Mouse (Mus musculus): ENCODE results near the gene Nt5c2.

The Nt5c2 gene

GRCm38 (mm10) chr19:46929044-46929587 is 85.8 kb downstream of the Nt5c2 start:
- peak; percentile 49 to 53 for DNase-seq (ENCODE audit: low spot score in 2 of 2)

- DNase-seq (ENCODE audit: low spot score in 2 of 2), result no peak
Observed at GRCm38 (mm10) chr19:46928136-46928535, 86.8 kb downstream of the Nt5c2 start.

- no peak for DNase-seq (ENCODE audit: low spot score in 2 of 2)
Observed at GRCm38 (mm10) chr19:46926951-46927350, 88.0 kb downstream of the Nt5c2 start.

GRCm38 (mm10) chr19:46926357-46926756 is 88.6 kb downstream of the Nt5c2 start:
- DNase-seq (ENCODE audit: low spot score in 2 of 2), result no peak

GRCm38 (mm10) chr19:46920571-46920970 is 94.4 kb downstream of the Nt5c2 start:
- no peak for DNase-seq (ENCODE audit: low spot score in 2 of 2)

- DNase-seq (ENCODE audit: low spot score in 2 of 2), result no peak
Observed at GRCm38 (mm10) chr19:46915406-46916080, 99.4 kb downstream of the Nt5c2 start.

GRCm38 (mm10) chr19:46913626-46914025 is 101.3 kb downstream of the Nt5c2 start:
- DNase-seq (ENCODE audit: low spot score in 2 of 2), result no peak

- DNase-seq (ENCODE audit: low spot score in 2 of 2), result no peak
Observed at GRCm38 (mm10) chr19:46911492-46911891, 103.5 kb downstream of the Nt5c2 start.

- DNase-seq (ENCODE audit: low spot score in 2 of 2), result peak; percentile 44 to 60
Observed at GRCm38 (mm10) chr19:46908977-46909376, 106.0 kb downstream of the Nt5c2 start.

GRCm38 (mm10) chr19:46908207-46908606 is 106.7 kb downstream of the Nt5c2 start:
- DNase-seq (ENCODE audit: low spot score in 2 of 2), result no peak

GRCm38 (mm10) chr19:46905971-46906370 is 109.0 kb downstream of the Nt5c2 start:
- DNase-seq (ENCODE audit: low spot score in 2 of 2), result no peak

GRCm38 (mm10) chr19:46905383-46905782 is 109.6 kb downstream of the Nt5c2 start:
- no peak for DNase-seq (ENCODE audit: low spot score in 2 of 2)

- no peak for DNase-seq (ENCODE audit: low spot score in 2 of 2)
Observed at GRCm38 (mm10) chr19:46904907-46905306, 110.0 kb downstream of the Nt5c2 start.

- DNase-seq (ENCODE audit: low spot score in 2 of 2), result no peak
Observed at GRCm38 (mm10) chr19:46903379-46903778, 111.6 kb downstream of the Nt5c2 start.

- no peak for DNase-seq (ENCODE audit: low spot score in 2 of 2)
Observed at GRCm38 (mm10) chr19:46901323-46901722, 113.6 kb downstream of the Nt5c2 start.

- DNase-seq (ENCODE audit: low spot score in 2 of 2), result no peak
Observed at GRCm38 (mm10) chr19:46900786-46901185, 114.2 kb downstream of the Nt5c2 start.

GRCm38 (mm10) chr19:46899871-46900270 is 115.1 kb downstream of the Nt5c2 start:
- no peak for DNase-seq (ENCODE audit: low spot score in 2 of 2)

GRCm38 (mm10) chr19:46899306-46899705 is 115.6 kb downstream of the Nt5c2 start:
- DNase-seq (ENCODE audit: low spot score in 2 of 2), result no peak

- DNase-seq (ENCODE audit: low spot score in 2 of 2), result no peak
Observed at GRCm38 (mm10) chr19:46898222-46898621, 116.7 kb downstream of the Nt5c2 start.

- DNase-seq (ENCODE audit: low spot score in 2 of 2), result no peak
Observed at GRCm38 (mm10) chr19:46897135-46897534, 117.8 kb downstream of the Nt5c2 start.

- no peak for DNase-seq (ENCODE audit: low spot score in 2 of 2)
Observed at GRCm38 (mm10) chr19:46893484-46893883, 121.5 kb downstream of the Nt5c2 start.

GRCm38 (mm10) chr19:46892856-46893255 is 122.1 kb downstream of the Nt5c2 start:
- no peak for DNase-seq (ENCODE audit: low spot score in 2 of 2)

- DNase-seq (ENCODE audit: low spot score in 2 of 2), result no peak
Observed at GRCm38 (mm10) chr19:46890657-46891056, 124.3 kb downstream of the Nt5c2 start.

GRCm38 (mm10) chr19:46889666-46890065 is 125.3 kb downstream of the Nt5c2 start:
- DNase-seq (ENCODE audit: low spot score in 2 of 2), result no peak

Measured in right cerebral cortex, adult 2 months (tissue).